Mouse (Mus musculus) heart, embryonic 13.5 days (tissue): ENCODE data around the gene Ism1. TPM values are rescaled to one million over a fixed set of nuclear protein-coding genes. Genes with fewer than 3 reads are reported as not detected.

ENCODE experiments used
- ATAC-seq: fragments of 200-750 bp; cut with Nextera tagmentation; 2 replicates; pipeline ENCODE4 v1.8.0; 2017; ENCODE audit warnings: moderate TSS enrichment; ENCODE audit not compliant: insufficient number of reproducible peaks, low FRiP score, low TSS enrichment; ENCODE audit errors: extremely low read depth
- H3K27ac ChIP-seq: fragments of 300-500 bp; sonication (generic); replicated peaks from 2 replicates; pipeline ENCODE4 v1.5.1; 2015; ENCODE audit warnings: moderate library complexity, mild to moderate bottlenecking, inconsistent platforms
- H3K27me3 ChIP-seq: fragments of 300-500 bp; sonication (generic); replicated peaks from 2 replicates; pipeline ENCODE4 v1.6.1; 2015; ENCODE audit warnings: mild to moderate bottlenecking, inconsistent platforms
- H3K36me3 ChIP-seq: fragments of 300-500 bp; sonication (generic); 2 replicates; pipeline ENCODE4 v1.6.1; 2015; ENCODE audit warnings: mild to moderate bottlenecking, inconsistent platforms
- H3K4me1 ChIP-seq: fragments of 300-500 bp; sonication (generic); 2 replicates; pipeline ENCODE4 v1.6.1; 2015; ENCODE audit warnings: inconsistent platforms
- H3K4me2 ChIP-seq: fragments of 300-500 bp; sonication (generic); 2 replicates; pipeline ENCODE4 v1.6.1; 2015; ENCODE audit warnings: inconsistent platforms, mild to moderate bottlenecking, moderate library complexity
- H3K4me3 ChIP-seq: fragments of 300-500 bp; sonication (generic); 2 replicates; pipeline ENCODE4 v1.5.1; 2015; ENCODE audit warnings: moderate library complexity, mild to moderate bottlenecking, inconsistent platforms
- H3K9ac ChIP-seq: fragments of 300-500 bp; sonication (generic); 2 replicates; pipeline ENCODE4 v1.6.1; 2015; ENCODE audit warnings: inconsistent platforms, mild to moderate bottlenecking, moderate library complexity
- H3K9me3 ChIP-seq: fragments of 300-500 bp; sonication (generic); 2 replicates; pipeline ENCODE4 v1.6.1; 2016; ENCODE audit warnings: inconsistent platforms
- WGBS: fragments of 180-500 bp; shearing (Covaris S2); methylation state at CpG from one replicate; pipeline ENCODE4 v1.1.7; 2015; ENCODE audit warnings: mixed read lengths; 5-methylcytosine and 5-hydroxymethylcytosine counted together
- polyA plus RNA-seq: library from polyadenylated mRNA; unstranded; fragments of >200 nt; fragmentation: Nextera tagmentation; extraction: Ambion mirVana; gene quantifications from 2 replicates; pipeline ENCODE4 v1.2.1, GENCODE M21; 2015

Ism1 gene
- polyA plus RNA-seq, 1 experiment from 2014 or later: 0.86 TPM

DNA sequence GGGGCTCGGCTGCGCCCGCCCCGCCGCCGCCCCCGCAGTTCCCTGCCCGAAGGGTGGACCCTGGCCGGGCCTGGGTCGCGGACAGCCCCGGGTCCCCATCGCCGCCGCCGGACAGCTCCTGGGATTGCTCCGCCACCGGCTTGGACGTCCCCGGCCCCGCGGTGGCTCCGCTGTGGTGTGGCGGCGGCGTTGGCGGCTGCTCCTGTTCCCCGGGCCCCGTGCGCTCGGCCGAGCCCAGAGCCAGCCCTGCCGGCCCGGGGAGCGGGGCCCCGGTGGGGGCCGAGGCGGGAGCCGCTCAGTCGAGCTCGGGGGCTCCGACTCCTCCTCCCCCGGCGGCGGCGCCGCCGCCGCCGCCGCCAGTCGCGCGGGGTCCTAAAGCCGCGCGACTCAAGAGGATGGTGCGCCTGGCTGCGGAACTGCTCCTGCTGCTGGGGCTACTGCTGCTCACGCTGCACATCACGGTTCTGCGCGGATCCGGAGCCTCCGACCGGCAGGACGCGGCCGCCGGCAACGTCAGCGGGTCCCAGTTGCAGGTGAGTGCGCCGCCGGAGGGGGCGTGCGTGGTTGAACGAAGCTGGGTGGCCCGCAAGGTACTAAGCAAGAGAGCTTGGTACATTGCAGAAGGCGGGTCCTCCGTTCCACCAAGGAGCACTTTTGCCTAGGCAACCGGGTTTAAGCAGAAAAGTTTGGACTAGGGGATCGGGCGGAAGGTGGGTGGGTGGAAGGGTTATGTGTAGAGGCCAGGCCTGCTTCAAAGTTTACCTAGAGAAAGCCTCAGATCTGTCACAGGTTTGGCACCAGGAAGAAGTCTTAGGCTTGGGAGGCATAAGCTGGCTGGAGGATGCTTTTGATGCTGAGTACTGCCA is 530 bp downstream of the Ism1 start:
- under 1% methylated on average over 78 of the region's 84 CpGs for WGBS

DNA sequence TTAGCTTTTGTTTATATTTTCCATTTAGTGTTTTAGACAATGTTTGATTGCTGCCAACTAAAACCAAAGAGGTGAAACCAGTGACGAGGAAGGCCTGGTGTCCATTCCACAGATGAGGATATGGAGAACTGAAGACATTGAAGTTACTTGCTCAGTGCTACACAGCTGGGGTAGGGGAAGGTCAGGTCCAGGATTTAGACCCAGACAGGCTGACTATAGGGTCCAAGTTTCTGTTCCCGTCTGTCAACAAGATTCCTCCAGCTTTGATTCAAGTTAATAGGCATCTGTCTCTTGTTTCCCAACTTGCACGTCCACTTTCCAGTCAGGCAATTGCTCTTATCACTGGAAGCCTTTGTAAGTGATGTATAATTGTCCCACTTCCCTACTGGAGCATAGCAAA is 4.6 kb downstream of the Ism1 start:
- Histone ChIP-seq H3K4me1 (peaks cover 6% of the 10 kb centered on the region; the same call in 1 of the 2 replicates), H3K4me3 (no peak overlapping the region), H3K9ac (no peak overlapping the region), H3K4me2 (no peak overlapping the region), H3K27me3 (peaks cover 11% of the 10 kb centered on the region), H3K36me3 (no peaks in the 10 kb centered on the region), H3K27ac (no peak overlapping the region), H3K9me3 (no peaks in the 10 kb centered on the region)
- 46% methylated on average over 3 of the region's 3 CpGs for WGBS
- ATAC-seq: no peak

More for the DNA sequence above, 530 bp downstream of the Ism1 start:
- peak; percentile 51; the same call in 1 of the 2 replicates for ATAC-seq
- H3K9me3 ChIP-seq: no peaks in the 10 kb centered on the region
- peaks cover 30% of the 10 kb centered on the region for H3K27me3 ChIP-seq
- H3K4me2 ChIP-seq: peak overlapping the region; percentile 100
- H3K27ac ChIP-seq: peak overlapping the region; percentile 66
- H3K36me3 ChIP-seq: no peaks in the 10 kb centered on the region
- peak overlapping the region; percentile 90 for H3K9ac ChIP-seq
- peaks cover 15% of the 10 kb centered on the region for H3K4me1 ChIP-seq
- H3K4me3 ChIP-seq: peak overlapping the region; percentile 93

DNA sequence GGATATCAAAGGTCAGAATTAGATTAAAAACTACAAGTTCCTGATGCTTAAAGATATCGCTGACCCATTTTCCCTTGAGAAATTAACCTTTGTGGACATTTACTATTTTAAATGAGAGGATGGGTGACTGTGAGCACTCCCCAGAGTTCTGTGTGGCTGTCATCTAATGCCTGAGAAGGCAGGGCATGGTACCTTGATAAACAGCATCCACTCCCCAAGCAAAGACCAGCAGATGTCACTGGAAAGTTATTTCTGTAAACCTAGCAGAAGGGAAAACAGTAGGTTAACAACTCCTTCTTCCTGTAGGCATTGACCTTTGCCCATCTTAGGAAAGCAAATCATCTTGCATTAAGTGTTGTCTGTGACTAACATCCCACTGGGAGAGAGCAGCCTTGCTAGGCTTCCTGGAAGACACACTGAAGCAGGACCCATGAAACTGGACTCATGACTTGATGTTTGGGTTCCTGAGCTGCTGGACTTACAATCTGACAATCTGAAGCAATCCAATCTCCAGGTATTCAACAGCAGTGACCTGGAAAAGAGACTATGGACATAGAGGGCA is 11.5 kb downstream of the Ism1 start:
- WGBS: 82% methylated on average over 1 of the region's 1 CpGs
- H3K4me1 ChIP-seq: no peaks in the 10 kb centered on the region
- no peaks in the 10 kb centered on the region for H3K36me3 ChIP-seq
- no peaks in the 10 kb centered on the region for H3K9me3 ChIP-seq
- no peak overlapping the region for H3K27ac ChIP-seq
- H3K4me3 ChIP-seq: no peak overlapping the region
- ATAC-seq: no peak
- H3K4me2 ChIP-seq: no peak overlapping the region
- no peaks in the 10 kb centered on the region for H3K27me3 ChIP-seq
- H3K9ac ChIP-seq: no peak overlapping the region

GRCm38 (mm10) chr2:139693521-139693920 is 15.5 kb downstream of the Ism1 start:
- H3K9me3 ChIP-seq: no peaks in the 10 kb centered on the region
- H3K36me3 ChIP-seq: no peaks in the 10 kb centered on the region
- H3K27ac ChIP-seq: no peak overlapping the region
- H3K4me2 ChIP-seq: no peak overlapping the region
- H3K27me3 ChIP-seq: no peaks in the 10 kb centered on the region
- no peak overlapping the region for H3K9ac ChIP-seq
- H3K4me1 ChIP-seq: no peaks in the 10 kb centered on the region
- 74% methylated on average over 3 of the region's 3 CpGs for WGBS
- ATAC-seq: no peak
- no peak overlapping the region for H3K4me3 ChIP-seq

DNA sequence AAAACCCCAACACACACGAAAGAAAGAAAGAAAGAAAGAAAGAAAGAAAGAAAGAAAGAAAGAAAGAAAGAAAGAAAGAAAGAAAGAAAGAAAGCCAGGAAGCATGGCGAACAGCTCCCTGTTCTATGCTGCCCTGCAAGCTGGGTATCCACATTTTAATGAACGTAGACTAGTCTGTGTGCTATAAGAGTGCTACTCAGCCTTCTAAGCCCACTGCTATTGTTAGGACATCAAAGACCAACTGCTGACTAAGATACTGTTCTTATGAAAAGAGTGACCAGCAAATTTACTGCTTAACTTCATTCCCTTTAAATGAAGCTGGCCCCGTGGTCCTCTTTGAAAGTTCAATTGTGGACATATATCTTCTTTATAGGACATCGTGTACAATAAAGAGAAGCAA is 16.7 kb downstream of the Ism1 start:
- 76% methylated on average over 5 of the region's 5 CpGs for WGBS
- ATAC-seq: no peak
- H3K27me3 ChIP-seq: no peaks in the 10 kb centered on the region

GRCm38 (mm10) chr2:139696578-139696977 is 18.6 kb downstream of the Ism1 start:
- Histone ChIP-seq H3K4me3 (no peak overlapping the region), H3K4me2 (no peak overlapping the region), H3K36me3 (no peaks in the 10 kb centered on the region), H3K27me3 (no peaks in the 10 kb centered on the region), H3K9ac (no peak overlapping the region), H3K4me1 (no peaks in the 10 kb centered on the region), H3K9me3 (peaks cover 11% of the 10 kb centered on the region), H3K27ac (no peak overlapping the region)
- no peak for ATAC-seq
- WGBS: 66% methylated on average over 2 of the region's 2 CpGs

More for the DNA sequence above, 16.7 kb downstream of the Ism1 start:
- Histone ChIP-seq H3K4me1 (no peaks in the 10 kb centered on the region), H3K9ac (no peak overlapping the region), H3K4me2 (no peak overlapping the region), H3K27ac (no peak overlapping the region), H3K9me3 (no peaks in the 10 kb centered on the region), H3K4me3 (no peak overlapping the region), H3K36me3 (no peaks in the 10 kb centered on the region)

- Histone ChIP-seq H3K4me3 (no peak overlapping the region), H3K9me3 (peaks cover 11% of the 10 kb centered on the region), H3K27ac (no peak overlapping the region), H3K36me3 (no peaks in the 10 kb centered on the region), H3K9ac (no peak overlapping the region), H3K27me3 (no peaks in the 10 kb centered on the region), H3K4me1 (no peaks in the 10 kb centered on the region), H3K4me2 (no peak overlapping the region)
- no peak for ATAC-seq
- 92% methylated on average over 1 of the region's 1 CpGs for WGBS
Observed at GRCm38 (mm10) chr2:139700609-139701008, 22.6 kb downstream of the Ism1 start.

DNA sequence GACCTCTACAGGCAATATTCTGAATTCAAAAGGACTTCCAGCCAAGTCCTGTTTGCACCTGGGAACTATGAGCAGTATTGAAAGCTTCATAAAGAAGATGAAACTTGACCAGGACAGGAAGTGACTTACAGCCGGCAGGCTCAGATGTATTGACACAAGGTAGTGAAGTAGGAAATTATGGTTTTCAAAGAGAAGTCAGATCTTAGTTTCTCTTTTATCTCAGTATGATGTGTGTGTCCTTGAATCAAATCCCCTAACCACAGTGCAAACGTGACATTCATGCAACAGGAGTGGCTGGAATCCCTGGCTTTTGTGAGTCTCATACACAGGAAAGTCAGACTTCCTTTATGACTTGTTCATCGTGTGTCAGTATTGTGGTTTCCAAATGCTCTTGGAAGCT is 27.0 kb downstream of the Ism1 start:
- H3K9me3 ChIP-seq: peaks cover 11% of the 10 kb centered on the region
- no peak overlapping the region for H3K27ac ChIP-seq
- no peak overlapping the region for H3K4me3 ChIP-seq
- no peaks in the 10 kb centered on the region for H3K27me3 ChIP-seq
- H3K9ac ChIP-seq: no peak overlapping the region
- H3K4me2 ChIP-seq: no peak overlapping the region
- no peak for ATAC-seq
- H3K36me3 ChIP-seq: no peaks in the 10 kb centered on the region
- H3K4me1 ChIP-seq: no peaks in the 10 kb centered on the region
- 63% methylated on average over 3 of the region's 3 CpGs for WGBS

GRCm38 (mm10) chr2:139708194-139708899 is 30.4 kb downstream of the Ism1 start:
- no peak overlapping the region for H3K27ac ChIP-seq
- 76% methylated on average over 6 of the region's 6 CpGs for WGBS
- H3K9me3 ChIP-seq: no peaks in the 10 kb centered on the region
- H3K4me1 ChIP-seq: no peaks in the 10 kb centered on the region
- H3K4me3 ChIP-seq: no peak overlapping the region
- no peaks in the 10 kb centered on the region for H3K27me3 ChIP-seq
- no peaks in the 10 kb centered on the region for H3K36me3 ChIP-seq
- no peak overlapping the region for H3K9ac ChIP-seq
- ATAC-seq: no peak
- no peak overlapping the region for H3K4me2 ChIP-seq

DNA sequence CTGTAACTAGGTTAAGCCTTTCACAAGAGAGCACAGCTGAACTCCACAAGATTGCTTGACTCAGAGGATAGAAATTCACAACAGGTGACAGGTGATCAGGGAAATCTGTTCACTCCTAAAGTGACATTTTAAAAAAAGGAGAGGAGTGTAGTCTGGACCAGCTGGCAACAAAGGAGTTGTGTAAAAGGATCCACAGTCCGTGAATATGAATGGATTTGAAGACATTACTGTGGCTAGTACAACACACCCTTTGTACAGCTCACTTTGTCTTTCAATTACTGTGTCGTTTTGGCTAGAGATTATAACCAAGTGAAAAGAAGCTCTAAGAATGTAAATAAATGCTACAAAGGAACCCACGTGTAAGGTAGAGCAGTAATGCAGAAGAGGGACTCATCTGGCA is 33.7 kb downstream of the Ism1 start:
- no peaks in the 10 kb centered on the region for H3K9me3 ChIP-seq
- no peaks in the 10 kb centered on the region for H3K36me3 ChIP-seq
- H3K27ac ChIP-seq: no peak overlapping the region
- H3K4me1 ChIP-seq: no peaks in the 10 kb centered on the region
- WGBS: 59% methylated on average over 3 of the region's 3 CpGs
- H3K27me3 ChIP-seq: no peaks in the 10 kb centered on the region
- ATAC-seq: no peak
- H3K9ac ChIP-seq: no peak overlapping the region
- no peak overlapping the region for H3K4me2 ChIP-seq
- no peak overlapping the region for H3K4me3 ChIP-seq

- Histone ChIP-seq H3K9me3 (no peaks in the 10 kb centered on the region), H3K4me2 (no peak overlapping the region), H3K4me3 (no peak overlapping the region), H3K9ac (no peak overlapping the region), H3K27me3 (no peaks in the 10 kb centered on the region), H3K4me1 (no peaks in the 10 kb centered on the region), H3K27ac (no peak overlapping the region), H3K36me3 (no peaks in the 10 kb centered on the region)
- 88% methylated on average over 10 of the region's 10 CpGs for WGBS
- ATAC-seq: no peak
Observed at GRCm38 (mm10) chr2:139712046-139712445, 34.1 kb downstream of the Ism1 start.
